Mouse (Mus musculus) urinary bladder, postnatal 36 days (tissue): ENCODE results near the gene Cinp.

Experiments
- DNase-seq, 2 experiments: peaks; one replicate each; pipeline ENCODE4 v3.0.0; 2022; ENCODE audit warnings: low spot score in 2 of 2, mixed read lengths in 1 of 2

Gene Cinp

GRCm38 (mm10) chr12:110835182-110835581, 53.8 kb downstream of the Cinp start:
- no peak for DNase-seq

DNA sequence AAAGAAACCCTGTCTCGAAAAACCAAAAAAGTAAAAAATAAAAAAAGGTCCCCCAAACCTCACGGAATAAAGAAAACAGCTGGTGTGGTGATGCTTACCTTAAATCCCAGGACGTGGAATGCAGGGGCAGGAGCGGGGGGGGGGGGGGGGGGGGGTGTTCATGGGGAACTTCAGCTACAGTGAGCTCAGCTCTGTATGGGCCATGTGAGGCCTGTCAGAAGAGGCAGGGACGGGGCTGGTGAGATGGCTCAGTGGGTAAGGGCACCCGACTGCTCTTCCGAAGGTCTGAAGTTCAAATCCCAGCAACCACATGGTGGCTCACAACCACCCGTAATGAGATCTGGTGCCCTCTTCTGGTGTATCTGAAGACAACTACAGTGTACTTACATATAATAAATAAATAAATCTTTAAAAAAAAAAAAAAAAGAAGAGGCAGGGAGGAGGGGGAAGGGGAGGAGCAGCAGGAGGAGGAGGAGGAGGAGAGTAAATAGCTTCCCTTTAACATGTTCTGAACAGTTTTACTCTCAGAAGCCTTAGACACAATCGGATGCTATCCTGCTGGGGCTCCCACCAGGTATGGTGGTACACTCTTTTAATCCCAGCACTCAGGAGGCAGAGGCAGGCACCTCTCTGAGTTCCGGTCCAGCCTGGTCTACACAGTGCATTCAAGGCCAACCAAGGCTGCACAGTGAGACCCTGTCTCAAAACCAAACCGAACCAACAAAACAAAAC, 58.5 kb downstream of the Cinp start:
- no peak for DNase-seq

DNA sequence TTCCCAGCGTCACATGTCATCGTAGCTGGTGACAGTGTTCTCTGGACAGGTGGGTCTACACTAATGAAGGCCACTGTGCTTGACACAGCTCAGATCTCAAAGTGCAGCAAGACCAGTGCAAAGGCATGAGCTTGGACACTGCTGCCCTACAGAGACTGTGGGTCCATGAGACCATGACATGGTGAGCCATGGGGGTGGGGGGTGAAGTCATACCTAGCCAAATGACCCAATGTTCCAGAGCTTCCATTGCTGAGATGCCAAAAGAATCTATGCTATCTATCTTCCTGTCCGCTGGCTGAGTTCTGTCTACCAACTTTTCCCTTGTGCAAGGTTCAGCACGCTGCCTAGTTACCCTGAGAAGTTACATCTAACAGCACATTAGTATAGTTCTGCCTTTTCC, 60.0 kb downstream of the Cinp start:
- DNase-seq = no peak
